Mouse (Mus musculus) 416B (cell line): Measurements from ENCODE around the gene BC049715.
"Not testable (repeated sequence)": the region's sequence is repeated elsewhere in the genome, so short reads cannot be mapped to it uniquely, and the experiment has no call there.

Experiments used
- DNase-seq: peaks from one replicate; pipeline ENCODE4 v3.0.0; 2011; ENCODE audit warnings: low read depth

BC049715 gene

GRCm38 (mm10) chr6:136827516-136827880 is at the start of gene BC049715:
Gene BC049715 (plus strand): TSS chr6:136827626.
- no peak for DNase-seq

GRCm38 (mm10) chr6:136781377-136781986 is 45.9 kb upstream of the BC049715 start, which contains the start of gene Gucy2c:
Gene Gucy2c (minus strand): TSS chr6:136781765.
- no peak for DNase-seq

DNA sequence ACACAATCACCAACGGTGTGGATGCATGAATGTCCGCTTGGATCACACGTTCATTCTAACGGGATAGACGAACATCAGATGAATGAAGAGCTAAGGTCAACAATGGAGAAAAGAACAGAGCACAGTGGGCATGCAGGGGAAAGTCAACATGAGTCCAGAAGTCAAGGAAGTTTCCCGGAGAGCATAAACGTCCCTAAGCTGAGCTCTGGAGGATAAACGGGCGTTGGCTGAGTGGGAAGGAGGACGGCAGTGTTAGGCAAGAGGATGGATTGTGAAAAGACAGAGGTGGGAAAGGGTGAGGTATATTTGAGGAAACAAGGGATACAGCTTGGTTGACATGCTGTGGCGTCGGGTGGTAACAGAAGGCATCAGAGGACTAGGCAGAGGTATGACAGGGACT is 45.3 kb upstream of the BC049715 start:
- no peak for DNase-seq

- DNase-seq = no peak
These were observed 44.7 kb upstream of the BC049715 start for GRCm38 (mm10) chr6:136782761-136783160.

GRCm38 (mm10) chr6:136789391-136789971 is 37.9 kb upstream of the BC049715 start:
- no peak for DNase-seq

DNA sequence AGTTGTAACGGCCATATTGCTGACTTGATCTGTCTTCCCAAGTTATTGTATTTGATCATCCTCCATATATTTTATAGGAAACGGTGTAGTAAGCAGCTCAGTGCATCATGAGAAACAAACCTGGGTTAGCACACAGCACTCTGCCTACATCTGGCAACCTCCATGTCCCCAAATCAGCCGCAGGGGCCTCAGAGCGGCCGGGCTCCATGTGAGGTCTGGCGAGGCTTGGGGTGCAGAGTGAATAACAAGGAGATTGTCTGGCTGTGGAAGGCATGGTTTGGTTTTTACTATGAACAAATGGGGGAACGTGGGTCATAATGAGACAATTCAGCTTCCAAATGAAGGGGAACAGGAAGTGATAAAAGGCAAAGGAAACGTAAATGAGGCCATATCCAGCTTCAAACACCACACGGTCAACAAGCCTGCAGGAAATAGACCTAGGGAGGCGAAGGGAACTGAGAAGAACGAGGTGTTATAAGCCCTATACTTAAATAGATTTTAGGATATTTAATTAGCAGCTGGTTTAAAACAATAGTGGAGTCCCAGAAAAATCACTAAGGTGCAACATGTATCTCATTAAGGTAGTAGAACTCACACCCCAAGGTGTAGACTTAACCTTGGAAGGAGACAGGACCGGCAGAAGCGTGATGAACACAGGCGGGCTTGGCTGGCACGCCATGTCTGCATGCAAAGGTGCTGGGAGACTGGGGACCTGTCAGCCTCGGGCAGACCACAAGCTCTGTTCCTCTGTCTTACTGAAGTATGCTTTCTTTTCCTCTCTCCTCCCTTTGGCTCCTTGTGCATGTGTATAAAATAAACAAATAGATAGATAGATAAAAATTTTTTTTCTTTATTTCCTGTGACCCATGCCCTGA is 34.3 kb upstream of the BC049715 start:
- no peak for DNase-seq

DNA sequence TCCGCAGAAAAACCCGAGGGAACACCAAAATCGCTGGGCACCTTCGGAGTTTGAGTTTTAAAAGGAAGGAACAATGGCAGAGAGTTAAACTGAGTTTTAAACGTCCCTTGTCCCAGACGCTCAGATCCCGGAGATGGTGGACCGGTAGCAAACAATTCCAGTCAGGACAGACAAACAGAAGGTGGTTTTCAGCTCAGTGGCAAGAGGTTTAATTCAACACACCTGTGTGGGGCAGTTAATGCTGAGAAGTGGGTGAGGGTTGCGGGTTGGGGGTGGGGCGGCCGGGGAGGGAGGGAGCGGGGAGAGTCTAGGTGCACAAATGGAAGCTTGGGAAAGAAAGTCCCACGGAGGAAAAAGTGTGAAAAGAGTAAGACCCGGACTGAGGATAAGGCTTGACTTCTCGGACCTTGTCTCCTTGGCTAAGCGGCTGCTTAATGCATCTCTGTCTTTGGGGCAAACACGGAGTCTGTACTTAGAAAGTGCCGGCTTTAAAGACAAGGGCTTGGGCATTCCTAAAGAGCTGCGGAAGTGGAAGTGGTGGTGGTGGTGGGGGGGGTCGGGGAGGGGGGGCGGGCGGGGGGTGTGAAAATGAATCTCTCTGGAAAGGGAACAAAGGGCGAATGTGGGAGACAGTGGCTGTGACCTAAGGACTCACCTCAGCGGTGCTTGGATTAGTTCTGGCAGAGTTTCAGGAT is 33.4 kb upstream of the BC049715 start:
- no peak for DNase-seq

DNA sequence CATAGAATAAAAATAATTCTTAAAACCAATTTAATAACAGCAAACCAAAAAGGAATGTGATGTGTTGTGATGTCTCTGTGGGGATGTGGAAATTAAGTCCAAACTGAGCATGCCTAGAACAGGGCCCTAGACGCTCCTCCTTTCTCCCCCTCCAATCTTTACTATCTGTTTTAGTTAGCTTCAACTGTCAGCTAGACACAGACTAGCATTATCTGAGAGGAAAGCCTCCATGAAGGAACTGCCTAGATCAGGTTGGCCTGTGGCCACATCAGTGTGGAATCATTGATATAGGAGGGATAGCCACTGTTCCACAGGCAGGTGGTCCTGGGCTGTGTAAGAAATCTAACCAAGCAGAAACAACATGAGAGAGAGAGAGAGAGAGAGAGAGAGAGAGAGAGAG is 32.3 kb upstream of the BC049715 start:
- DNase-seq = no peak

DNA sequence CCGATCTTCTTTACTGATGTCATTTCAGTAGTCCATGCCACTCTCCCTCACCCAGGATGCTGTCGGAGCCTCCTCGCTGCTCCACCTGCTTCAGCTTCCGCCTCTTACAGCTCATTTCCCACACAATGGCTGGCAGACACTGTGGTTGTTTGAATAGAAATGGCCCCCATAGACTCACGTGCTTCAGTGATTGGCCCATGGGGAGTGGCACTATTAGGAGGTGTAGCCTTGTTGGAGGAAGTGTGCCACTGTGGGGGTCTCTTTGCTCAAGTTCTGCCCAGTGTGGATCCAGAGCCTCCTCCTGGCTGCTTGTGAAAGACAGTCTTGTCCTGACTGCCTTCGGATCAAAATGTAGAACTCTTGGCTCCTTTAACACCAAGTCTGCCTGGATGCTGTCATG is 31.6 kb upstream of the BC049715 start:
- DNase-seq = no peak

DNA sequence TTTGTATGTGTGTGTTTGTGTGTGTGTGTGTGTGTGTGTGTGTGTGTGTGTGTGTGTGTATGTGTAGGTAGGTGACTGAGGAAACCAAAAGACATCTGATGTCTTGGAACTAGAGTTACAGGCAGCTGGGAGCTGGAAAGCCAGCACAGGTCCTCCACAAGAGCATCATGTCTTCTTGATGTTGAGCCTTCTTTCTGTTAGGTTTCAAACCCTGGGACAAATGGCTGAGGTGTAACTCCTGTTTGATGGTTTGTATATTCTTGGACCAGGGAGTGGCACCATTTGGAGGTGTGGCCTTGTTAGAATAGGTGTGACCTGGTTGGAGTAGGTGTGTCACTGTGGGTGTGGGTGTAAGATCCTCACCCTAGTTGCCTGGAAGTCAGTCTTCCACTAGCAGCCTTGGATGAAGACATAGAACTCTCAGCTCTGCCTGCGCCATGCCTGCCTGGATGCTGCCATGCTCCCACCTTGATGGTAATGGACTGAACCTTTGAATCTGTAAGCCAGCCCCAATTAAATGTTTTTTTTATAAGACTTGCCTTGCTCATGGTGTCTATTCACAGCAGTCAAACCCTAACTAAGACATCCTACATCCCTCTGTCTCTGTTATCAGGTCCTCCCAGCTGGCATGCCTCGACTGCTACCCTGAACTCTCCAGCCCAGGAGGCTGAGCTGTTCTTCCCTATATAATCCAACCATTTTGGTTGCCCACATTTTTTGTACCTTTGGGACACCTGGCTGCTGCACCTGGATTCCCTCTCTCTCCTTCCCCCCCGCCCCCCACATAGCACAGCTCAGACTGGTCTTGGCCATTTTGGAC is 29.3 kb upstream of the BC049715 start:
- DNase-seq = not testable (repeated sequence)

DNA sequence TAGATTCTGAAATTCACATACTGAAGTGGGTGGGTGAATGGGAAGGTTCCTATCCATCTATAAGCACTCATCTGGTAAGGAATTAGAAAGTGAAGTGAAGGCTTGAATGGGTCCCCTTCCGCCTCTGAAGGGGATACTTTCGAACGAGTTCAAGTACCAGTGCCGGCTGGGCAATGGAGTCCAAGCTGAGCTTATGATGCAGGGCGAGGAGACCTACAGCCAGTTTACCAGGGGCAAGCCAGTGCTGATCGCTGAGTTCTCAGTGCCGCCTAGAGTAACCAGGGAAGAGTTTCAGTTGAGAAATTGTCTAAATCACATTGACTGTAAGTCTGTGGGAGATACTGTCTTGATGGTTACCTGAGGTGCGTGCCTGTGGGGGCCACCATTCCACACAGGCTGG is 26.7 kb upstream of the BC049715 start:
- DNase-seq = no peak

DNA sequence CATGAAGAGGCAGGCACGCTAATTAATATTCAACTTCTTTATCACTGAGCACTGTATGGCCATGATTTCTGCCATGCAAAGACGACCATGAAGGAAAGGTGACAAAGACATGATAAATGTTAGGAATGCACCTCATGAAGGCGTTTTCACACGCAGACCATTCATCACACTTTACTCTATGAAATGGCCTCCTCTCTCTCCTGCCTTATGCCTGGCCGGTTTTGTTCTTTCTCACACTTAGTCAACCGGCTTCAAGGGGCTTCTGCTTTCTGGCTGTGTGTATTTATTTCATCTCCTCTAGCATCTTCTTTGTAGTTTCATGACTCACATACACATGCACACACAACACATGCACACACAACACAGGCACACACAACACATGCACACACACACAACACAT is 26.2 kb upstream of the BC049715 start:
- DNase-seq = no peak

DNA sequence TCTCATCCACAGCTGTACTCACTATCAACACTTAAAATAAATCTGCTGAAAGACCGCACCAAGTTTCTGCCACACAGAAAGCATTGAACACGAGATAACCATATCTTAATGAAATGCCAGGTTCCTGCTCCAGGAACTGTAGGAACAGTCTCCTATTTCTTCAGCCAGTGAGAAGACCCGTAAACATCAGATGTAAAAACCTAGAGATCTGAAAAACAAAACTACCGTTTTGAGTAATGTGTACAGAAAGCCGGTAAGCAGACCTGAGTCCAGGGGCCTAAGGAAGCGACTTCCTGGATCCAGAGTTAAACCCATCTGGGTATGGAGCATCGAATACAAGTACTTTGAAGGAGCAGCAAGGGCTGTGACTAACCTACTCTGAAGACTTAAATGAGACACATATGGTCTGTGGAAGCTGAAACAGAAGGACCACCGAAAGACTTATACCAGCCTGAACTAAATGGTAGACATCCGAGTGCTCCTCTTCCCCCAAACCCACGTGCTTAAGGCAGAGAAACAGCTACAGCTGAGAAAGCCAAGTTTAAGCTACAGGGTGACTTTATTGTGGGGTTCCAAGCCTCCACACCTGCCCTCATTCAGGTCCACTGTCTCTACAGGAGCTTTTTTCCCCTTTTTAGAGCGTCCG is 24.2 kb upstream of the BC049715 start:
- DNase-seq = no peak

DNA sequence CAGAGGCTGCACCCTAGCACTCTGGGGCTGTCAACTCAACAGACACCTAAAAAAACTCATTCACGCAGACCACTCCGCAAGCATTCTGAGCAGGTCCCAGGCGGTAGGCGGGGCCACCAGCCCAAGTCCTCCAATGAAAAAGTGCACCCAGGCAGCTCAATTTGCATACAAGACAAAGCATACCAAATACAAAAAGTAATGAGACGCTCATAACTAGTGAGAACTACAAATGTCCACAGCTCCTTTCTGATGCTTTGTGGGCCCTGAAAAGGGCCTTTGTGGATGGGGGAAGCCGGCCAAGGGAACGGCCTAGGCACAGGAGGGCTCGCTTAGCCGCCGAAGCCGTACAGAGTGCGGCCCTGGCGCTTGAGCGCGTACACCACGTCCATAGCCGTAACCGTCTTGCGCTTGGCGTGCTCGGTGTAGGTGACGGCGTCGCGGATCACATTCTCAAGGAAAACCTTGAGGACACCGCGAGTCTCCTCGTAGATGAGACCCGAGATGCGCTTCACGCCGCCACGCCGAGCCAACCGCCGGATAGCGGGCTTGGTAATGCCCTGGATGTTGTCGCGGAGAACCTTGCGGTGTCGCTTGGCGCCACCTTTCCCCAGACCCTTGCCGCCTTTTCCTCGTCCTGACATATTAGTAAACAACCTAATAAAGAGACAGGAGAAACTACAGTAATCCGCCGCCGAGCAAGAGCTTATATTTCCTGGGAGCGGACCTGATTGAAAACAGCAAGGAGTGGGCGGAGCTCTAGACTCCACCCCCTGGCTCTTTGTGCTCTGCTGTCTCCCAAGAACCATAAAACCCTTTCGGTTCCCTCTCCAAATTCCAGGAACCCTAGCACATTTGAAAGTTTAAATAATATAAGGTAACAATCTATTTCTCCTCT is 23.4 kb upstream of the BC049715 start, which contains the start of gene Hist4h4:
Hist4h4 (minus strand) TSS at position 677 of the 895 bp plus-strand sequence.
- DNase-seq = peak; percentile 99

- DNase-seq = peak; percentile 91
These were observed 22.6 kb upstream of the BC049715 start for GRCm38 (mm10) chr6:136804705-136805408.

DNA sequence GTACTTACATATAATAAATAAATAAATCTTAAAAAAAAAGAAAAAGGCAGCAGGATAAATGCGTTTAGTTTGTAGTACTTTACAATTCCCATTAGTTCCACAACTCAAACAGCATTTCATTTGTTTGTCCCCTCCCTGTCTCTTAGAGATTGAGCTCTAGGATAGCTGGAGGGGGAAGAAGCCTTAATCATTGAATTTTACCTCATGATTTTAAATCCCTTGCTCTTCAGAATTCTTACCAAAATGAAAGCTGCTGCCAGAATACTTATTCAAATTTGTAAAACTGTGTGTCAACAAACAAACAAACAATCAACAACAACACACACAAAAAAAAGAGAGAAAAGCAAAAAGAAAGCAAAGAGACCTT is 22.0 kb upstream of the BC049715 start:
- peak; percentile 44 for DNase-seq

DNA sequence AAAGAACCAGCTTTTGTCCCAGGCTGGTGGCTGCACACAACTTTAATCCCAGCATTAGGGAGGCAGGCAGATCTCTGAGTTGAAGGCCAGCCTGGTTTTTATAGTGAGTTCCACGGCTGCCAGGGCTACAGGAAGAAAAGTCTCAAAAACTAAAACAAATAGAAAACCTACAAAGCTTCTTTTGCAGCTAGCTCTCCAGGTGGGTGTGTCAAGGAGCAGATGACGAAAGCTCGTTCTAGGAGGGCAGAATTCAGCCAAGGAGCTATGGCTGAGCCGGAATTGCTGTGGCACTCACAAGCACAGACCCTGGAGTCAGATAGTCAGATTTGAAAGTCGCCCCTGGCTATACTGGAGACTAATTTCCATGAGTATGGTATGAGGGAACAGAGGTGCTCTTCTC is 20.6 kb upstream of the BC049715 start:
- DNase-seq = no peak

GRCm38 (mm10) chr6:136807395-136808013 is 19.9 kb upstream of the BC049715 start:
- DNase-seq = no peak

GRCm38 (mm10) chr6:136808014-136808417 is 19.4 kb upstream of the BC049715 start, which contains the start of gene H2afj:
Gene H2afj (plus strand): TSS chr6:136808244.
- DNase-seq = peak; percentile 98
